Mouse (Mus musculus): ENCODE measurements around the gene Cplx2. TPM values are rescaled to one million over a fixed set of nuclear protein-coding genes. Genes with fewer than 3 reads are reported as not detected.

The Cplx2 gene
- 12.7 and 13.0 TPM in 2 replicates for polyA plus RNA-seq (2014; fragmentation: Nextera tagmentation; extraction: Ambion mirVana)

GRCm38 (mm10) chr13:54371049-54371386 lies at the start of gene Cplx2:
TSS of gene Cplx2 (plus strand) at chr13:54371349.
- no peaks in the 10 kb centered on the region for H3K9me3 ChIP-seq (ENCODE audit: control insufficient read depth, low read length)
- peak within 1 kb of the TSS; percentile 39 for H3K4me3 ChIP-seq (ENCODE audit: low read depth, low read length)
- H3K9ac ChIP-seq (ENCODE audit: low read depth, low read length), result peak within 1 kb of the TSS; percentile 64
- ATAC-seq (ENCODE audit: low FRiP score) (no peak), DNase-seq (ENCODE audit: low spot score) (no peak)
- no peaks in the 10 kb centered on the region for H3K36me3 ChIP-seq (ENCODE audit: control insufficient read depth, insufficient read depth, low read length)
- H3K4me2 ChIP-seq (replicated peaks; ENCODE audit: low read depth, low read length), result peak within 1 kb of the TSS; percentile 72
- peaks cover 9% of the 10 kb centered on the region; the same call in 1 of the 2 replicates for H3K27me3 ChIP-seq (ENCODE audit: control insufficient read depth, insufficient read depth, low read length)
- peaks cover 4% of the 10 kb centered on the region for H3K4me1 ChIP-seq (replicated peaks; ENCODE audit: control insufficient read depth, insufficient read depth, low read length)
- peak within 1 kb of the TSS; percentile 71 for H3K27ac ChIP-seq (ENCODE audit: low read depth, low read length)
- 2% methylated on average over 7 of the region's 7 CpGs for WGBS

- Histone ChIP-seq H3K4me2 (replicated peaks; ENCODE audit: low read depth, low read length) (no peak overlapping the region), H3K4me1 (replicated peaks; ENCODE audit: control insufficient read depth, insufficient read depth, low read length) (no peaks in the 10 kb centered on the region), H3K9ac (ENCODE audit: low read depth, low read length) (no peak overlapping the region), H3K4me3 (ENCODE audit: low read depth, low read length) (no peak overlapping the region), H3K36me3 (ENCODE audit: control insufficient read depth, insufficient read depth, low read length) (no peaks in the 10 kb centered on the region), H3K9me3 (ENCODE audit: control insufficient read depth, low read length) (no peaks in the 10 kb centered on the region), H3K27me3 (ENCODE audit: control insufficient read depth, insufficient read depth, low read length) (no peaks in the 10 kb centered on the region), H3K27ac (ENCODE audit: low read depth, low read length) (0 out of 2 replicates have a peak overlapping the region, but pooled peaks have one; percentile 11)
- ATAC-seq (ENCODE audit: low FRiP score) (0 out of 2 replicates have a peak, but pooled peaks have one; percentile 17), DNase-seq (ENCODE audit: low spot score) (peak; percentile 68)
- WGBS, result 30% methylated on average over 19 of the region's 19 CpGs
Observed at GRCm38 (mm10) chr13:54322396-54323306, 48.5 kb upstream of the Cplx2 start.

GRCm38 (mm10) chr13:54323307-54324165 lies 47.6 kb upstream of the Cplx2 start:
- Histone ChIP-seq H3K4me3 (ENCODE audit: low read depth, low read length) (no peak overlapping the region), H3K36me3 (ENCODE audit: control insufficient read depth, insufficient read depth, low read length) (no peaks in the 10 kb centered on the region), H3K27ac (ENCODE audit: low read depth, low read length) (peak overlapping the region; percentile 52; the same call in 1 of the 2 replicates), H3K27me3 (ENCODE audit: control insufficient read depth, insufficient read depth, low read length) (no peaks in the 10 kb centered on the region), H3K4me2 (replicated peaks; ENCODE audit: low read depth, low read length) (no peak overlapping the region), H3K4me1 (replicated peaks; ENCODE audit: control insufficient read depth, insufficient read depth, low read length) (peaks cover 4% of the 10 kb centered on the region; the same call in 1 of the 2 replicates), H3K9ac (ENCODE audit: low read depth, low read length) (no peak overlapping the region), H3K9me3 (ENCODE audit: control insufficient read depth, low read length) (no peaks in the 10 kb centered on the region)
- DNase-seq (ENCODE audit: low spot score) (no peak), ATAC-seq (ENCODE audit: low FRiP score) (no peak)
- WGBS, result 74% methylated on average over 13 of the region's 13 CpGs

- no peak for ATAC-seq (ENCODE audit: low FRiP score)
- Histone ChIP-seq H3K9ac (ENCODE audit: low read depth, low read length) (no peak overlapping the region), H3K4me3 (ENCODE audit: low read depth, low read length) (no peak overlapping the region), H3K27me3 (ENCODE audit: control insufficient read depth, insufficient read depth, low read length) (no peaks in the 10 kb centered on the region), H3K27ac (ENCODE audit: low read depth, low read length) (peak overlapping the region; percentile 52; the same call in 1 of the 2 replicates), H3K9me3 (ENCODE audit: control insufficient read depth, low read length) (no peaks in the 10 kb centered on the region), H3K4me2 (replicated peaks; ENCODE audit: low read depth, low read length) (no peak overlapping the region), H3K36me3 (ENCODE audit: control insufficient read depth, insufficient read depth, low read length) (no peaks in the 10 kb centered on the region), H3K4me1 (replicated peaks; ENCODE audit: control insufficient read depth, insufficient read depth, low read length) (peaks cover 6% of the 10 kb centered on the region)
- DNase-seq (ENCODE audit: low spot score), result no peak
- WGBS, result 50% methylated on average over 2 of the region's 2 CpGs
Observed at GRCm38 (mm10) chr13:54324178-54324577, 47.0 kb upstream of the Cplx2 start.

- DNase-seq (ENCODE audit: low spot score) (peak; percentile 52), ATAC-seq (ENCODE audit: low FRiP score) (peak; percentile 77)
- Histone ChIP-seq H3K36me3 (ENCODE audit: control insufficient read depth, insufficient read depth, low read length) (no peaks in the 10 kb centered on the region), H3K9me3 (ENCODE audit: control insufficient read depth, low read length) (no peaks in the 10 kb centered on the region), H3K27me3 (ENCODE audit: control insufficient read depth, insufficient read depth, low read length) (no peaks in the 10 kb centered on the region), H3K27ac (ENCODE audit: low read depth, low read length) (peak overlapping the region; percentile 51; the same call in 1 of the 2 replicates), H3K9ac (ENCODE audit: low read depth, low read length) (no peak overlapping the region), H3K4me2 (replicated peaks; ENCODE audit: low read depth, low read length) (no peak overlapping the region), H3K4me3 (ENCODE audit: low read depth, low read length) (no peak overlapping the region), H3K4me1 (replicated peaks; ENCODE audit: control insufficient read depth, insufficient read depth, low read length) (peaks cover 12% of the 10 kb centered on the region)
- WGBS, result 57% methylated on average over 7 of the region's 7 CpGs
Observed at GRCm38 (mm10) chr13:54325814-54326213, 45.3 kb upstream of the Cplx2 start.

- H3K27ac ChIP-seq (ENCODE audit: low read depth, low read length), result peak overlapping the region; percentile 51
Observed at GRCm38 (mm10) chr13:54326686-54327447, 44.3 kb upstream of the Cplx2 start.

GRCm38 (mm10) chr13:54328029-54328428 lies 43.1 kb upstream of the Cplx2 start:
- no peaks in the 10 kb centered on the region for H3K9me3 ChIP-seq (ENCODE audit: control insufficient read depth, low read length)
- H3K4me3 ChIP-seq (ENCODE audit: low read depth, low read length), result no peak overlapping the region
- DNase-seq (ENCODE audit: low spot score) (no peak), ATAC-seq (ENCODE audit: low FRiP score) (no peak)
- H3K4me2 ChIP-seq (replicated peaks; ENCODE audit: low read depth, low read length), result no peak overlapping the region
- WGBS, result 74% methylated on average over 1 of the region's 1 CpGs
- H3K36me3 ChIP-seq (ENCODE audit: control insufficient read depth, insufficient read depth, low read length), result no peaks in the 10 kb centered on the region
- H3K27me3 ChIP-seq (ENCODE audit: control insufficient read depth, insufficient read depth, low read length), result no peaks in the 10 kb centered on the region
- peaks cover 19% of the 10 kb centered on the region for H3K4me1 ChIP-seq (replicated peaks; ENCODE audit: control insufficient read depth, insufficient read depth, low read length)
- no peak overlapping the region for H3K9ac ChIP-seq (ENCODE audit: low read depth, low read length)
- H3K27ac ChIP-seq (ENCODE audit: low read depth, low read length), result 0 out of 2 replicates have a peak overlapping the region, but pooled peaks have one; percentile 1

More at GRCm38 (mm10) chr13:54326686-54327447, 44.3 kb upstream of the Cplx2 start:
- H3K4me1 ChIP-seq (replicated peaks; ENCODE audit: control insufficient read depth, insufficient read depth, low read length), result peaks cover 16% of the 10 kb centered on the region
- DNase-seq (ENCODE audit: low spot score) (no peak), ATAC-seq (ENCODE audit: low FRiP score) (no peak)
- no peaks in the 10 kb centered on the region for H3K36me3 ChIP-seq (ENCODE audit: control insufficient read depth, insufficient read depth, low read length)
- no peak overlapping the region for H3K4me3 ChIP-seq (ENCODE audit: low read depth, low read length)
- no peak overlapping the region for H3K4me2 ChIP-seq (replicated peaks; ENCODE audit: low read depth, low read length)
- WGBS, result 92% methylated on average over 6 of the region's 6 CpGs
- H3K27me3 ChIP-seq (ENCODE audit: control insufficient read depth, insufficient read depth, low read length), result no peaks in the 10 kb centered on the region
- no peaks in the 10 kb centered on the region for H3K9me3 ChIP-seq (ENCODE audit: control insufficient read depth, low read length)
- no peak overlapping the region for H3K9ac ChIP-seq (ENCODE audit: low read depth, low read length)

GRCm38 (mm10) chr13:54328954-54329490 lies 42.1 kb upstream of the Cplx2 start:
- no peaks in the 10 kb centered on the region for H3K27me3 ChIP-seq (ENCODE audit: control insufficient read depth, insufficient read depth, low read length)
- H3K27ac ChIP-seq (ENCODE audit: low read depth, low read length), result peak overlapping the region; percentile 64
- H3K9ac ChIP-seq (ENCODE audit: low read depth, low read length), result peak overlapping the region; percentile 12; the same call in 1 of the 2 replicates
- H3K36me3 ChIP-seq (ENCODE audit: control insufficient read depth, insufficient read depth, low read length), result no peaks in the 10 kb centered on the region
- H3K4me1 ChIP-seq (replicated peaks; ENCODE audit: control insufficient read depth, insufficient read depth, low read length), result peaks cover 19% of the 10 kb centered on the region
- no peak overlapping the region for H3K4me3 ChIP-seq (ENCODE audit: low read depth, low read length)
- DNase-seq (ENCODE audit: low spot score) (peak; percentile 58), ATAC-seq (ENCODE audit: low FRiP score) (no peak)
- WGBS, result 23% methylated on average over 8 of the region's 8 CpGs
- H3K4me2 ChIP-seq (replicated peaks; ENCODE audit: low read depth, low read length), result no peak overlapping the region
- H3K9me3 ChIP-seq (ENCODE audit: control insufficient read depth, low read length), result no peaks in the 10 kb centered on the region

Measured in hindbrain, embryonic 11.5 days (tissue).